Mouse (Mus musculus) thymus, adult 2 months (tissue): ENCODE results near the gene Ptbp1.

Source experiments
- CTCF ChIP-seq: fragments of 200-500 bp; IDR thresholded peaks from 2 replicates; pipeline ENCODE4 v1.5.1; 2012; ENCODE audit warnings: mild to moderate bottlenecking, control low read depth, low read length, moderate library complexity, borderline replicate concordance; ENCODE audit not compliant: control insufficient read depth, poor library complexity, insufficient read depth; ENCODE audit errors: extremely low read depth
- POLR2A ChIP-seq: fragments of 200-500 bp; IDR thresholded peaks from 2 replicates; pipeline ENCODE4 v1.6.1; 2012; ENCODE audit warnings: mild to moderate bottlenecking, low read length, control low read depth, moderate library complexity; ENCODE audit not compliant: control insufficient read depth, poor library complexity, insufficient read depth; ENCODE audit errors: extremely low read depth

GRCm38 (mm10) chr10:79873313-79873712 lies 19.1 kb downstream of the Ptbp1 start:
- TF ChIP-seq CTCF (no peak), POLR2A (no peak)
